Mouse (Mus musculus) forebrain, embryonic 11.5 days (tissue): ENCODE results near the gene Susd2. TPM values are rescaled to one million over a fixed set of nuclear protein-coding genes. Genes with fewer than 3 reads are reported as not detected.

Experiments
- ATAC-seq: fragments of 200-750 bp; cut with Nextera tagmentation; replicated peaks from 2 replicates; pipeline ENCODE4 v1.8.0; 2017; ENCODE audit warnings: moderate TSS enrichment; ENCODE audit not compliant: low FRiP score
- DNase-seq: peaks from one replicate; pipeline ENCODE4 v3.0.0-alpha.2; 2017; ENCODE audit warnings: low spot score
- H3K27ac ChIP-seq: fragments of 300-500 bp; sonication (generic); 2 replicates; pipeline ENCODE4 v1.5.1; 2014; ENCODE audit warnings: low read depth, low read length
- H3K27me3 ChIP-seq: fragments of 300-500 bp; sonication (generic); 2 replicates; pipeline ENCODE4 v1.6.1; 2014; ENCODE audit warnings: mild to moderate bottlenecking, low read length, mixed read lengths; ENCODE audit not compliant: control insufficient read depth, insufficient read depth
- H3K36me3 ChIP-seq: fragments of 300-500 bp; sonication (generic); 2 replicates; pipeline ENCODE4 v1.6.1; 2014; ENCODE audit warnings: mild to moderate bottlenecking, low read length, moderate library complexity, mixed read lengths; ENCODE audit not compliant: control insufficient read depth, insufficient read depth
- H3K4me1 ChIP-seq: fragments of 300-500 bp; sonication (generic); replicated peaks from 2 replicates; pipeline ENCODE4 v1.6.1; 2014; ENCODE audit warnings: low read length, mixed read lengths; ENCODE audit not compliant: control insufficient read depth, insufficient read depth
- H3K4me2 ChIP-seq: fragments of 300-500 bp; sonication (generic); 2 replicates; pipeline ENCODE4 v1.6.1; 2014; ENCODE audit warnings: low read depth, mild to moderate bottlenecking, low read length, moderate library complexity, mixed read lengths; ENCODE audit not compliant: severe bottlenecking
- H3K4me3 ChIP-seq: fragments of 300-500 bp; sonication (generic); 2 replicates; pipeline ENCODE4 v1.5.1; 2014; ENCODE audit warnings: low read depth, low read length
- H3K9ac ChIP-seq: fragments of 300-500 bp; sonication (generic); 2 replicates; pipeline ENCODE4 v1.6.1; 2014; ENCODE audit warnings: low read length
- H3K9me3 ChIP-seq: fragments of 300-500 bp; sonication (generic); 2 replicates; pipeline ENCODE4 v1.6.1; 2016; ENCODE audit warnings: low read length, mixed read lengths; ENCODE audit not compliant: control insufficient read depth
- WGBS: fragments of 180-500 bp; shearing (Covaris S2); extraction: QIAGEN DNeasy Blood & Tissue Kit; methylation state at CpG from one replicate; pipeline ENCODE4 v1.1.7; 2014; 5-methylcytosine and 5-hydroxymethylcytosine counted together
- polyA plus RNA-seq: library from polyadenylated mRNA; unstranded; fragments of >200 nt; fragmentation: Nextera tagmentation; extraction: Ambion mirVana; gene quantifications from 2 replicates; pipeline ENCODE4 v1.2.1, GENCODE M21; 2014

Susd2 gene
- polyA plus RNA-seq, 1 experiment from 2014 or later, result 2.0 TPM

DNA sequence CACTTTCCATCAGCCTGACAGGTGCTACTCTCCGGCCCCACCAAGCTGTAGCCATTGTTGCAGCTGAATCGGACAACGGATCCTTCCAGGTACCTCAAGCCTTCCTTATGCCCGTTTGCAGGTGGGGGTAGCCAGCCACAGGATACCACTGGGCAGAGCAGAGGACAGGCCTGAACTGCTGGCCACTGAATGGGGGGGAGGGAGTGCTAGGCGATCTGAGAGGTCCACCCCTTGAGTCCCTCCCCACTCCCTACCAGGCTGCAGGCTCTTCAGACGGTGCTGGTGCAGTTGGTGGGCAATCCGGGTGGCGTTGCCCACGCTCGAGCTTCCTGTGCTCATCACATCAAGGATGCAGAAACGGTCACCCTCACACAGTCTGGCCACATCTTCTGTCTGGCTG is 6.1 kb downstream of the Susd2 start:
- Histone ChIP-seq H3K9me3 (no peaks in the 10 kb centered on the region), H3K4me2 (no peak overlapping the region), H3K27me3 (no peaks in the 10 kb centered on the region), H3K36me3 (no peaks in the 10 kb centered on the region), H3K4me3 (no peak overlapping the region), H3K27ac (no peak overlapping the region), H3K4me1 (no peaks in the 10 kb centered on the region), H3K9ac (no peak overlapping the region; the same call in 1 of the 2 replicates)
- DNase-seq (no peak), ATAC-seq (no peak)
- 93% methylated on average over 11 of the region's 11 CpGs for WGBS

DNA sequence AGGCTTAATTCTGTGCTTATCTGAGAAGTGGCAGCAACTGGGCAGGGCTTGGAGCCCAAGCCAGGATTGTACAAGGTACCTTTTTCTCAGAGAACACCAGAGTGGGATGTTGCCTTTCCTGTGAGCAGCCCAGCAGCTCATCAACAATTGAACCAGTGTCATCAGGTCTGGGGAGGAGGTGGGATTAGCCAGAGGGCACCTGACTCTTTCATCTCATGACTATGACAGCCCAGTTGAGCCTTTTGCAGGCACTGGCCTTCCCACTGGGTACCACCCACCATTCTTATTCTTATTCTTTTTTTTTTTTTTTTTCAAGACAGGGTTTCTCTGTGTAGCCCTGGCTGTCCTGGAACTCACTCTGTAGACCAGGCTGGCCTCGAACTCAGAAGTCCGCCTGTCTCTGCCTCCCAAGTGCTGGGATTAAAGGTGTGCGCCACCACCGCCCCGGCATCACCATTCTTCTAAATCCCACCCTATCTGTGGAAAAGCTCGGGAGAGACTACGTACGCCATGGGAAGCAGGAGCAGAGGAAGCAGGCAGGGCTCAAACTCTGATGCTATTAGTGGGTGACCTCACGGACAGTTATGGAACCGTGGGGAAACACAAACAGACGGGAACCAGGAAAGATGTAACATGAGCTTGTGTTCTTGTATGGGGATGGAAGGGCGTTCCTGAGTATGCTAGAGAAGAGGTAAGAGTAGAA is 7.6 kb downstream of the Susd2 start:
- Histone ChIP-seq H3K9me3 (no peaks in the 10 kb centered on the region), H3K27ac (no peak overlapping the region), H3K27me3 (no peaks in the 10 kb centered on the region), H3K36me3 (no peaks in the 10 kb centered on the region), H3K9ac (no peak overlapping the region), H3K4me2 (no peak overlapping the region), H3K4me1 (no peaks in the 10 kb centered on the region), H3K4me3 (no peak overlapping the region)
- ATAC-seq (no peak), DNase-seq (no peak)
- 90% methylated on average over 11 of the region's 12 CpGs for WGBS

DNA sequence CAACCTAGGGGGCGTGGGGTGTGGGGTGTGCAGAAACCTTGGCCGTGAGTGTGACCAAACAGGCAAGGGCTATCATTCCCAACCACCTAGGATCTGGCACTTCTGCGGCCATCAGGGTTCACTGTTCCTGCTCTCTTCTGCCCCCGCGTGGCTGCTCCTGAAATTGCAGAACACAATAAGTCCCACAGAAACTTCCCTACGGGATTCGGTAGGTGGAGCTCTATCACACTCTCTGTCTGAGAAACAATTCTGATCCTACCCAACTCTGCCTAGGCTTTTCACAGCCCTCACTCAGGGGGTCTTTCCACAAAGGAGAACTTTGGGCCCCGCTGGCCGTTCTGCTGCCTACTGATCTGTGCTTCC is 8.1 kb downstream of the Susd2 start:
- Histone ChIP-seq H3K27ac (no peak overlapping the region), H3K9me3 (no peaks in the 10 kb centered on the region), H3K4me2 (no peak overlapping the region), H3K27me3 (no peaks in the 10 kb centered on the region), H3K4me3 (no peak overlapping the region), H3K9ac (no peak overlapping the region), H3K36me3 (no peaks in the 10 kb centered on the region), H3K4me1 (no peaks in the 10 kb centered on the region)
- DNase-seq, result peak; percentile 90
- WGBS, result 3% methylated on average over 9 of the region's 9 CpGs
- no peak; the same call in 1 of the 2 replicates for ATAC-seq

DNA sequence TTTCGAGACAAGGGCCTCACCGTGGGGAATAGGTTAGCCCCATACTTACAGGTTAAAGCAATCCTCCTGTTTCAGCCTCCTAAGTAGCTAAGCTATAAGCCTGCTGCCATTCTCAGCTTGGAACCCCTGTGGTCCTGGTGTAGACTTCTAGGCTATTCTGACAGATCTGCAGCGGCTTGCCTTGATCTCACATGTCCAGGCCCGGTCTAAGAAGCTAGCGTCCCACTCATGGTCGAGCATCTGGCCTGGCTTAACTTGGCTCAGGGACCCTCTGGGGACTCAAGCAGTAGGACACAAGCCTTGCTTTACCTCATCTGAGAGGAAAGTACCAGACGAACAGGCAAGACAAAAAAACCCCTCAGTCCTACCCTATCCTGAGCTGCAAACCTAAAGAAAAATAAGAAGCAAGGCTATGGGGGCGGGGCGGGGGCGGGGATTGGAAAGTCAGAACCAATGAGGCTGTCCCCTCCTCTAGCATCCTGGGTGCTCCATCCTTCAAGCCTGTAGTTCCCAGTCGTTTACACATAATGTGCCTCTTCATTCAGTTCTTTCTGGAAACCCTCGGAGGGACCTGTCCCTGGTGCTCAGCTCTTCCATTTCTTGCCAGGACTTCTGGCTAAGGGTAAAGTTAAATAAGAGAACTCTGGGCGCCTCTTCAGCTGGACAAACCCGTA is 8.7 kb downstream of the Susd2 start:
- no peaks in the 10 kb centered on the region for H3K27me3 ChIP-seq
- ATAC-seq (no peak; the same call in 1 of the 2 replicates), DNase-seq (no peak)
- 69% methylated on average over 14 of the region's 14 CpGs for WGBS
- H3K4me2 ChIP-seq, result no peak overlapping the region
- H3K4me1 ChIP-seq, result no peaks in the 10 kb centered on the region
- H3K36me3 ChIP-seq, result no peaks in the 10 kb centered on the region
- no peaks in the 10 kb centered on the region for H3K9me3 ChIP-seq
- no peak overlapping the region for H3K4me3 ChIP-seq
- no peak overlapping the region for H3K27ac ChIP-seq
- no peak overlapping the region for H3K9ac ChIP-seq

DNA sequence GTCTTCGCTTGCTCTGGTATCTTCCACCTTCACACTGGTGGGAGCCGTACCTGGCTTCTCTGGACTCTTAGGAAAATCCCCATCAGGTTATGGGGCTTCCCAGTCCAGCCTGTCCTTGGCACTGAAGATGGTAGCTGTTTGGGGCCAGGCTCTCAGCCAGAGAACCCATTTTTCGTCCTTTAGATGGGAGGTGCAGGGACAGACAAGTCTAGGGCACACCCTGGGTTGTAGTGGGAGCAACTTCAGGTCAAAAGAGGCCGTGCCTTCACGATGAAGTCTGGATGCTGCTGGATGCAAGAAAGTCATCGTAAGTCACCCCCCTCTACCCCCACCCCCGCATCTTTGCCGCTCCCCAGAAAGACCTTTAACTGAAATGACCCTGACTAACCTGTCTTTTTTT is 9.2 kb downstream of the Susd2 start:
- 92% methylated on average over 8 of the region's 8 CpGs for WGBS
- H3K4me1 ChIP-seq, result no peaks in the 10 kb centered on the region
- DNase-seq (no peak), ATAC-seq (no peak)
- H3K27ac ChIP-seq, result no peak overlapping the region
- no peak overlapping the region for H3K4me3 ChIP-seq
- no peaks in the 10 kb centered on the region for H3K27me3 ChIP-seq
- no peak overlapping the region for H3K9ac ChIP-seq
- H3K4me2 ChIP-seq, result no peak overlapping the region
- no peaks in the 10 kb centered on the region for H3K36me3 ChIP-seq
- no peaks in the 10 kb centered on the region for H3K9me3 ChIP-seq

DNA sequence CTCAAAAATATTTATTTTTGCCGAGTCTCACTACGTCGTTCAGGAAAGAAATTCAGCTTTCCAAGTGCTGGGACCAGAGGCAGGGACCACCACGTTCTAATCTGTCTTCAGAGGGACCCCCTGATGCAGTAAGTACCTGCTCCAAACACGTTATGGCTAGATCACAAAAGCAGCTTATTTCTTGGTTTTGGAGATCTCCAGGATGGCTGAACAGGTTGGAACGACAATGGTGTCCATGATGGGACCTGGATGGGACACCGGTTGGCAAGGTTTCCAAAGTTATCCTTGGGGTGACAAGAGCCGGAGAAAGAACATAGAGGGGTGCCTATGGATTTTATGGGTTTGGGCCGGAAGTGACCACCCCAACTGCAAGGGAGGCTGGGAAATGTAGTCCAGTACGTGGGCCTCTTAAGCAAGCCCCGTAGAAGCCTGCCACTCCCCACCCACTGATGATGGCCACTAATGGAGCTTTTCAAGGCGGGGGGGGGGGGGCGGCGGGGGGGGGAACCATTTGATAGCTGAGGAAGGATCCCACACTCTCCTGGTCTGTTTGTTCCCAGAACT is 10.2 kb downstream of the Susd2 start:
- no peaks in the 10 kb centered on the region for H3K27me3 ChIP-seq
- no peaks in the 10 kb centered on the region for H3K4me1 ChIP-seq
- H3K4me3 ChIP-seq, result no peak overlapping the region
- H3K36me3 ChIP-seq, result no peaks in the 10 kb centered on the region
- no peak overlapping the region for H3K9ac ChIP-seq
- ATAC-seq, result no peak
- H3K9me3 ChIP-seq, result no peaks in the 10 kb centered on the region
- H3K27ac ChIP-seq, result no peak overlapping the region
- H3K4me2 ChIP-seq, result no peak overlapping the region
- 76% methylated on average over 14 of the region's 14 CpGs for WGBS
- DNase-seq, result no peak

DNA sequence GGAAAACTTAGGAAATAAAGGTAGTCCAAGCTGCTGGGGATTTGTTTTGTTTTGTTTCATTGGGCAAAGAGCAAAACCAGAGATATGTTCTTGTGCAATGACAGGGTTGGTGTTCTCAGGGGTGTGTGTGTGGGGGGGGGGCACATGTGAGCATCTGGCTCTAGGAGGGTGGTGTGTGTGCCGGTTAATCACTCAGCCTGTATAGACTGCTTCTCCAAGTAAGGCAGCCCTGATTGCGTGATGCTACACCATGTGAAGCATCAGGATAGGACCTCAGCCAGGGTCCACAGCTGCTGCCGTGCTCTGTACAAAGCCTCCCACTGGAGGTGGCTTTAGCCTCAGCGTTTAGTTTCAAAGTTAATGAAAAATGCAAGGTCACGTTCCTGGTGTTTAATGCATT is 10.8 kb downstream of the Susd2 start:
- no peak for ATAC-seq
- no peak overlapping the region for H3K4me3 ChIP-seq
- H3K27me3 ChIP-seq, result no peaks in the 10 kb centered on the region
- no peak overlapping the region for H3K27ac ChIP-seq
- H3K9ac ChIP-seq, result no peak overlapping the region
- no peaks in the 10 kb centered on the region for H3K36me3 ChIP-seq
- DNase-seq, result no peak
- no peaks in the 10 kb centered on the region for H3K9me3 ChIP-seq
- WGBS, result 85% methylated on average over 5 of the region's 5 CpGs
- no peak overlapping the region for H3K4me2 ChIP-seq
- H3K4me1 ChIP-seq, result no peaks in the 10 kb centered on the region

DNA sequence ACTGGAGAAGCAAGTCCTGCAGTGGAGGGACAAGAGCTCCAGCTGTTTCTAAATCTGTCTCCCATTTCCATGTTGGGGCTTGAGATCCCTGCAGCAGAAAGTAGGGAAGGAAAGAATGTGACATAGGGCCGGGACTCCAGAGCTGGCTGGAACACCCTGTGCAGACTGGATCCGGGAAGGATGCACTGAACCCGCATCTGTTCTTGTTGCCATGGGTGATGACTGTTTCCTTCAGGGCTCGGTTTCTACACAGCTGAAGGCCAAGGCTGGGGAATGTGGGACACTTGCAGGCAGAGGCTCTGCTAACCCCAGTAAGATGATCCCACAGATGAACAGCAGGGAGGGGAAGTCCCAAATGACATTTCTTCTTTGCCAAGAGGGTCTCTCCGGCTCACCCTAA is 11.2 kb downstream of the Susd2 start:
- Histone ChIP-seq H3K27ac (no peak overlapping the region), H3K9ac (no peak overlapping the region), H3K9me3 (no peaks in the 10 kb centered on the region), H3K36me3 (no peaks in the 10 kb centered on the region), H3K27me3 (no peaks in the 10 kb centered on the region), H3K4me1 (no peaks in the 10 kb centered on the region), H3K4me2 (no peak overlapping the region), H3K4me3 (no peak overlapping the region)
- DNase-seq (no peak), ATAC-seq (no peak)
- WGBS, result 77% methylated on average over 5 of the region's 5 CpGs

DNA sequence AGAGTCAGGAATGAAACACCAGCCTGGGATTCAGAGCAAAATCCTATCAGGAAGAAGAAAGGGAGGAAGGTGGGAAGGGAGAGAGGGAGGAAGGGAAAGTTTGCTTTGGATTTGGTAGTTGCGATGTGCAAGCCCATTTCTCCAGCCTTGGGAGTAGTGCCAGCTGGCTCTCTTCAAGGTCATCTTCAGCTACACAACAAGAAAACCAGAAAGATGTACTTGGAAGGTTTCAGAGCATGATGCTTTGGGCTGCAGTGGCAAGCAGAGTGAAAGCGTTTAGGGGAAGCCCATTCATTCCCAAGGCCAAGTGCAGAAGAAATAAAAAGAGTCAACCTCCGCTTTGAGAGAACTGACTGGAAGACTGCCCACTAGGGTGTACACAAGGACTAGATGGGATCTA is 16.3 kb downstream of the Susd2 start:
- no peak overlapping the region for H3K27ac ChIP-seq
- H3K4me1 ChIP-seq, result no peaks in the 10 kb centered on the region
- H3K9ac ChIP-seq, result no peak overlapping the region
- no peaks in the 10 kb centered on the region for H3K9me3 ChIP-seq
- H3K36me3 ChIP-seq, result no peaks in the 10 kb centered on the region
- H3K4me3 ChIP-seq, result no peak overlapping the region
- ATAC-seq (no peak), DNase-seq (no peak)
- H3K27me3 ChIP-seq, result no peaks in the 10 kb centered on the region
- 80% methylated on average over 3 of the region's 3 CpGs for WGBS
- H3K4me2 ChIP-seq, result no peak overlapping the region
